Mouse (Mus musculus) lung, embryonic 14.5 days (tissue): Measurements from ENCODE around the gene 1700020A23Rik. TPM values are rescaled to one million over a fixed set of nuclear protein-coding genes. Genes with fewer than 3 reads are reported as not detected.

Experiments used
- ATAC-seq: fragments of 200-750 bp; cut with Nextera tagmentation; 2 replicates; pipeline ENCODE4 v1.8.0; 2017; ENCODE audit warnings: mild to moderate bottlenecking, moderate TSS enrichment, moderate library complexity; ENCODE audit not compliant: insufficient read depth
- DNase-seq: peaks from one replicate; pipeline ENCODE4 v3.0.0-alpha.2; 2015
- H3K27ac ChIP-seq: fragments of 300-500 bp; sonication (generic); 2 replicates; pipeline ENCODE4 v1.5.1; 2014; ENCODE audit warnings: low read depth, mild to moderate bottlenecking, moderate library complexity
- H3K27me3 ChIP-seq: fragments of 300-500 bp; sonication (generic); 2 replicates; pipeline ENCODE4 v1.6.1; 2014; ENCODE audit warnings: low read length, control low read depth; ENCODE audit not compliant: insufficient read depth
- H3K36me3 ChIP-seq: fragments of 300-500 bp; sonication (generic); 2 replicates; pipeline ENCODE4 v1.6.1; 2014; ENCODE audit warnings: control low read depth; ENCODE audit not compliant: insufficient read depth
- H3K4me1 ChIP-seq: fragments of 300-500 bp; sonication (generic); 2 replicates; pipeline ENCODE4 v1.6.1; 2014; ENCODE audit warnings: antibody characterized with exemption, control low read depth; ENCODE audit not compliant: insufficient read depth
- H3K4me2 ChIP-seq: fragments of 300-500 bp; sonication (generic); 2 replicates; pipeline ENCODE4 v1.6.1; 2014; ENCODE audit warnings: mild to moderate bottlenecking
- H3K4me3 ChIP-seq: fragments of 300-500 bp; sonication (generic); 2 replicates; pipeline ENCODE4 v1.5.1; 2014; ENCODE audit warnings: low read depth, low read length
- H3K9ac ChIP-seq: fragments of 300-500 bp; sonication (generic); 2 replicates; pipeline ENCODE4 v1.6.1; 2014
- H3K9me3 ChIP-seq: fragments of 300-500 bp; sonication (generic); 2 replicates; pipeline ENCODE4 v1.6.1; 2016; ENCODE audit warnings: low read depth, low read length, control low read depth
- CTCF ChIP-seq: IDR thresholded peaks from 2 replicates; pipeline ENCODE4 v1.5.1; 2016; ENCODE audit warnings: antibody characterized with exemption, low read depth
- WGBS: fragments of 180-500 bp; shearing (Covaris S2); extraction: QIAGEN DNeasy Blood & Tissue Kit; methylation state at CpG from one replicate; pipeline ENCODE4 v1.1.7; 2014; 5-methylcytosine and 5-hydroxymethylcytosine counted together
- polyA plus RNA-seq: library from polyadenylated mRNA; unstranded; fragments of >200 nt; fragmentation: Nextera tagmentation; extraction: Ambion mirVana; gene quantifications from 2 replicates; pipeline ENCODE4 v1.2.1, GENCODE M21; 2014

Gene 1700020A23Rik
- polyA plus RNA-seq, 1 experiment from 2014 or later = not detected

DNA sequence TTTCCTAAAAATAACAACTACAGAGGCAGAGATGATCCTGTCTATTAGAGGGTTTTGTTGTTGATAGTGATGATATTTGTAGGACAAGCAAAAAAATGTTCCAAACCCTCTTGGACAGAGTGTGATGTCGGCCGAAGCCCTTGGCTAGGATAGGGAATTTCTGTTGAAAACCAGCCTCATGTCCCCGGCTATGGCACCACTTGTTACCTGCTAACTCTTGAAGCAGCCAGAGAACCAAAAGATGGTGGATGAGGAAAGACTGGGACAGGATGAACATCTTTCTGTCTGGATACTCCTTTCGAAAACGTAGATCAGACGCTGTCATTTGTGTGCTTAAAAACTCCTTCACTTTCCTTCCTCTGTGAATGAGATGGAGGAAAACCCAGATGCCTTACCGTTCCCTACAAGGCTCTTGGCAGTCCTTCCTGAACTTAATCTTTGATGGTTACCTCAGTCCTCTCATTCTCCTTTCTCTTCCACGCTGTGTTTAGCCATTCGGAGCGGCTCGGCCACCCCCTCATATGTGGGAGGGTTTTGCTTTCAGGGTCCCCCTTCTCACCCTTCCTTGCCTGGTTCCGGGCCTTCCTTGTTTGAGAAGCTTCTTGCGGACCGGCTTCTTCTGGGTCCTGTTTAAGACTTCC lies 46.1 kb downstream of the 1700020A23Rik start:
- Histone ChIP-seq H3K9me3 (no peaks in the 10 kb centered on the region), H3K4me1 (peaks cover 4% of the 10 kb centered on the region; the same call in 1 of the 2 replicates), H3K27ac (no peak overlapping the region), H3K4me2 (peak overlapping the region; percentile 79), H3K36me3 (no peaks in the 10 kb centered on the region), H3K4me3 (peak overlapping the region; percentile 82), H3K27me3 (no peaks in the 10 kb centered on the region), H3K9ac (peak overlapping the region; percentile 77)
- DNase-seq (no peak), ATAC-seq (no peak)
- 59% methylated on average over 14 of the region's 14 CpGs for WGBS
- no peak for TF ChIP-seq CTCF

- Histone ChIP-seq H3K9me3 (no peaks in the 10 kb centered on the region), H3K36me3 (no peaks in the 10 kb centered on the region), H3K9ac (no peak overlapping the region), H3K4me3 (no peak overlapping the region), H3K27me3 (no peaks in the 10 kb centered on the region), H3K4me2 (peak overlapping the region; percentile 79), H3K4me1 (peaks cover 4% of the 10 kb centered on the region; the same call in 1 of the 2 replicates), H3K27ac (no peak overlapping the region)
- TF ChIP-seq CTCF = no peak
- WGBS = 62% methylated on average over 3 of the region's 3 CpGs
- ATAC-seq = no peak
- DNase-seq = no peak
These were observed 46.6 kb downstream of the 1700020A23Rik start for GRCm38 (mm10) chr2:130451727-130452090.

DNA sequence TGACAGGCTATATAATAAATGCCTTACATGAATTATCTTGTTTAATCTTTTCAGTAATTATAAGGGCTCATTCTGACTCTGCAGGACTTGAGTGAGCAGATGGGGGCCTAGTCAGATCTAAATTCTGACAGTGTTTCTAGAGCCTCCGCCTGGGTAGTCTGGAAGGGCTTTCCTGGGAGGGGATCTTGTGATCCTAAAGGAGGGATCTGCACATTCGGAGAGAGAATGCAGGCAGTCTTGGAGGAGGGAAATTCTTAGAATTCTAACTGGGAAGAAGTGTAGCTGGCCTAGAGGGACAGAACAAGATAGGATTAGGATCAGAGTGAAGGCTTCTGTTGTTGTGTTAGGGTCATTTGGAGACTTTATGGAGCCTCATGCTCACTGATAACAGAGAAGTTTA lies 47.2 kb downstream of the 1700020A23Rik start:
- ATAC-seq (no peak), DNase-seq (no peak)
- H3K9ac ChIP-seq = no peak overlapping the region
- H3K27me3 ChIP-seq = no peaks in the 10 kb centered on the region
- H3K4me1 ChIP-seq = peaks cover 4% of the 10 kb centered on the region; the same call in 1 of the 2 replicates
- H3K27ac ChIP-seq = no peak overlapping the region
- no peak for TF ChIP-seq CTCF
- H3K4me2 ChIP-seq = no peak overlapping the region
- H3K4me3 ChIP-seq = no peak overlapping the region
- H3K9me3 ChIP-seq = no peaks in the 10 kb centered on the region
- no peaks in the 10 kb centered on the region for H3K36me3 ChIP-seq
- WGBS = 59% methylated on average over 2 of the region's 2 CpGs

DNA sequence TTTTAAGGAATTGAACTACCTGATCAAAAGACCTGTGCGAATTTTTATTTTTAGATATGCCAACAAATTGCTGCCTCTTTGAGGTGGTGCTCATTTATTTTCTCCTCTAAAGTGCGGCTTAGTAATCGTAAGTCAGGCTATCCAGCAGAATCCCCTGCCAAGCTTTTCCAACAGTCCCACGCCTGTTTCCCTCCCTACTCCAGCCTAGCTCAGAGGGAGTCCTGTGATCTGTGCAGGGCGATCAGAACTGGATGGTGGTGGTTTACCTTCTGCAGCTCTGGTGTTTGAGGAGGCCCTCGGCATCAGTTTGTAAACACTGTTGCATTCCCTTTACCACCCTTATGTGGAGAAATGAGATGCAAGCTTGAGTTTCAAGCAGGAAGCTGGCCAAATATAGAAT lies 48.4 kb downstream of the 1700020A23Rik start:
- Histone ChIP-seq H3K4me1 (peaks cover 4% of the 10 kb centered on the region; the same call in 1 of the 2 replicates), H3K4me3 (no peak overlapping the region), H3K27me3 (no peaks in the 10 kb centered on the region), H3K36me3 (no peaks in the 10 kb centered on the region), H3K4me2 (0 out of 2 replicates have a peak overlapping the region, but pooled peaks have one; percentile 7), H3K27ac (no peak overlapping the region), H3K9ac (no peak overlapping the region), H3K9me3 (no peaks in the 10 kb centered on the region)
- 55% methylated on average over 6 of the region's 6 CpGs for WGBS
- no peak for ATAC-seq
- DNase-seq = no peak
- TF ChIP-seq CTCF = no peak

DNA sequence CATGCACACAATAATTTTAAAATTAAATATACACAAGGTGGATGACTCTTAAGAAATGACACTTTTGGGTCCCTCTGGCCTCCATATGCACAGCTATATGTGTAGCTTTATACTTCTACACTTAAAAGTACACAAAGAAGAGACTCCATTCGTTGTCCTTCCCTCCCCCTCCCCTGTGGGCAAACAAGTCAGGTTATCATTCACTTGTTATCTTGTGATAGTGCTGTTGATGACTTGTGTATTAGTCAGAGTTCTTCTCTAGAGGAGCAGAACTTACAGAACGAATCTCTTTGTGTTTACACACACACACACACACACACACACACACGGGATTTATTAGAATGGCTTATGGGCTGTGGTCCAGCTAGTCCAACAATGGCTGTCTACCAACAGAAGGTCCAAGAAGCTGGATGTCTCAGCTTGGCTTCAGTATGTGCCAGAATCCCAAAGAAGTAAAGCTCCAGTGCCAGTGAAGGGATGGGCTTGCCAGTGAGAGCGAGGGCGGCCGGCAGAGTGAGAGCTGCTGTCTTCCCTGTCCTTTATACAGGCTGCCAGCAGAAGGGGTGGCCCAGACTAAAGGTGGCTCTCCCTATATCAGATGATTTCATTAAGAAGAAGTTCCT lies 49.8 kb downstream of the 1700020A23Rik start:
- TF ChIP-seq CTCF = no peak
- Histone ChIP-seq H3K4me3 (no peak overlapping the region), H3K4me2 (no peak overlapping the region), H3K4me1 (no peaks in the 10 kb centered on the region; the same call in 1 of the 2 replicates), H3K27me3 (no peaks in the 10 kb centered on the region), H3K9me3 (no peaks in the 10 kb centered on the region), H3K36me3 (no peaks in the 10 kb centered on the region), H3K27ac (no peak overlapping the region), H3K9ac (no peak overlapping the region)
- 61% methylated on average over 6 of the region's 6 CpGs for WGBS
- DNase-seq (no peak), ATAC-seq (no peak)

Other genes with a start within 250 kb of the 1700020A23Rik start
- gene Snrpb, start 225.9 kb upstream of the 1700020A23Rik start, polyA plus RNA-seq = 691 and 703 TPM in 2 replicates
- not detected in 2 replicates for gene Tmc2, start 210.1 kb upstream of the 1700020A23Rik start, polyA plus RNA-seq
- gene Nop56, start 130.8 kb upstream of the 1700020A23Rik start, polyA plus RNA-seq = 303 and 318 TPM in 2 replicates
- 136 and 151 TPM in 2 replicates for gene Idh3b, start 120.7 kb upstream of the 1700020A23Rik start, polyA plus RNA-seq
- gene Ebf4, start 110.1 kb upstream of the 1700020A23Rik start, polyA plus RNA-seq = 1.9 and 2.3 TPM in 2 replicates
- 49.1 and 59.0 TPM in 2 replicates for gene Cpxm1, start 7.7 kb upstream of the 1700020A23Rik start, polyA plus RNA-seq
- not detected in 2 replicates for gene Gm28372, start within 50 bp of the 1700020A23Rik start, polyA plus RNA-seq
- not detected in 2 replicates for gene Tmem239, start 1.2 kb downstream of the 1700020A23Rik start, polyA plus RNA-seq
- gene Vps16, start 19.1 kb downstream of the 1700020A23Rik start, polyA plus RNA-seq = 63.3 and 66.0 TPM in 2 replicates
- 10.8 and 13.5 TPM in 2 replicates for gene Pced1a, start 19.4 kb downstream of the 1700020A23Rik start, polyA plus RNA-seq
- gene Ptpra, start 45.0 kb downstream of the 1700020A23Rik start, polyA plus RNA-seq = 91.5 and 99.3 TPM in 2 replicates
- 88.6 and 93.1 TPM in 2 replicates for gene Mrps26, start 158.5 kb downstream of the 1700020A23Rik start, polyA plus RNA-seq
- not detected in 2 replicates for gene Oxt, start 170.9 kb downstream of the 1700020A23Rik start, polyA plus RNA-seq
- gene Avp, start 177.3 kb downstream of the 1700020A23Rik start, polyA plus RNA-seq = not detected in 2 replicates
- 18.3 and 18.6 TPM in 2 replicates for gene Fastkd5, start 224.8 kb downstream of the 1700020A23Rik start, polyA plus RNA-seq
- 12.4 and 12.6 TPM in 2 replicates for gene Ubox5, start 224.8 kb downstream of the 1700020A23Rik start, polyA plus RNA-seq
- 1.0 TPM in 2 replicates for gene Lzts3, start 237.5 kb downstream of the 1700020A23Rik start, polyA plus RNA-seq